In genomic region chr5:111186600-111186999, GRCm38 (mm10) we compare ENCODE assay signal across 11 mouse cellular contexts.
A peak's percentile ranks its signal among the peaks of the same experiment; 100 is the strongest.
DNase-seq lines count a peak whose midpoint lies in the region; ATAC-seq and TF ChIP-seq lines count a peak whose summit lies in the region.
"Had no signal": no experiment of that assay in that cellular context is flagged by ENCODE, and none has a peak within 500 bp of the region (broad histone marks: within the 10 kb centered on the region; RNA-seq: fewer than 3 reads in every experiment).

No protein-coding gene starts in this region.

- H3K36me3 ChIP-seq in kidney, embryonic 16.5 days (ENCODE audit: insufficient read depth, low read length), result 0 out of 2 replicates have a peak, but pooled peaks cover 3% of the 10 kb centered on the region
- H3K36me3 ChIP-seq in testis, adult 2 months (ENCODE audit: control insufficient read depth, insufficient read depth, low read length), result no peaks in the 10 kb centered on the region
- 0 out of 2 replicates have a peak, but pooled peaks cover 3% of the 10 kb centered on the region for H3K36me3 ChIP-seq in midbrain, embryonic 14.5 days (ENCODE audit: control insufficient read depth, insufficient read depth, low read length)
- H3K36me3 ChIP-seq: liver, embryonic 12.5 days had no signal

- peak overlapping the region; percentile 2; the same call in 1 of the 2 replicates for H3K4me2 ChIP-seq in kidney, embryonic 16.5 days (replicated peaks; ENCODE audit: low read depth, low read length)
- no peak overlapping the region for H3K4me2 ChIP-seq in midbrain, embryonic 14.5 days (ENCODE audit: low read length)
- H3K4me2 ChIP-seq: liver, embryonic 12.5 days had no signal

- TF ChIP-seq POLR2A in testis, adult 2 months (IDR thresholded peaks at IDR 0.05; ENCODE audit: control insufficient read depth, low read depth, low read length), result no peak

- no peak overlapping the region for H3K4me3 ChIP-seq in kidney, embryonic 16.5 days (ENCODE audit: low read length)
- no peak overlapping the region for H3K4me3 ChIP-seq in testis, adult 2 months (ENCODE audit: control insufficient read depth, low read depth, low read length)
- H3K4me3 ChIP-seq in midbrain, embryonic 14.5 days (replicated peaks; ENCODE audit: low read depth, low read length), result no peak overlapping the region
- H3K4me3 ChIP-seq: liver, embryonic 12.5 days had no signal

- ATAC-seq in kidney, embryonic 16.5 days (ENCODE audit: low FRiP score, low TSS enrichment), result peak; percentile 56
- ATAC-seq in midbrain, embryonic 14.5 days (ENCODE audit: low FRiP score, low TSS enrichment), result no peak
- ATAC-seq: liver, embryonic 12.5 days had no signal

- peak; percentile 74 for DNase-seq in embryo, embryonic 10 days (ENCODE audit: low spot score)
- no peak for DNase-seq in embryo, embryonic 9.5 days (ENCODE audit: extremely low spot score)
- no peak for DNase-seq in kidney, adult 18-20 months
- DNase-seq in testis, postnatal 14 days (ENCODE audit: low spot score), result no peak
- DNase-seq in midbrain, embryonic 14.5 days, result peak; percentile 37
- DNase-seq in layer of hippocampus, adult 11-12 months (ENCODE audit: low spot score), result no peak
- DNase-seq: gastrocnemius, postnatal 25 days; spleen, adult 18-20 months had no signal

- TF ChIP-seq CTCF in testis, adult 2 months (IDR thresholded peaks at IDR 0.05; ENCODE audit: control insufficient read depth, insufficient read depth, insufficient replicate concordance, low read depth, low read length), result peak; percentile 8; the same call in 1 of the 2 replicates

- H3K27me3 ChIP-seq in kidney, embryonic 16.5 days (ENCODE audit: insufficient read depth, low read length), result no peaks in the 10 kb centered on the region
- no peaks in the 10 kb centered on the region for H3K27me3 ChIP-seq in testis, adult 2 months (ENCODE audit: control insufficient read depth, insufficient read depth, low read length)
- no peaks in the 10 kb centered on the region for H3K27me3 ChIP-seq in midbrain, embryonic 14.5 days (ENCODE audit: control insufficient read depth, insufficient read depth, low read length)
- H3K27me3 ChIP-seq: liver, embryonic 12.5 days had no signal

- no peak overlapping the region; the same call in 1 of the 2 replicates for H3K9ac ChIP-seq in kidney, embryonic 16.5 days (replicated peaks; ENCODE audit: low read length)
- no peak overlapping the region for H3K9ac ChIP-seq in midbrain, embryonic 14.5 days (replicated peaks; ENCODE audit: low read length)
- H3K9ac ChIP-seq: liver, embryonic 12.5 days had no signal

- H3K27ac ChIP-seq in kidney, embryonic 16.5 days (ENCODE audit: low read length), result no peak overlapping the region
- no peak overlapping the region for H3K27ac ChIP-seq in testis, adult 2 months (ENCODE audit: control insufficient read depth, insufficient read depth, low read depth, low read length)
- no peak overlapping the region for H3K27ac ChIP-seq in midbrain, embryonic 14.5 days (replicated peaks; ENCODE audit: low read depth, low read length)
- H3K27ac ChIP-seq: liver, embryonic 12.5 days had no signal

- 30% methylated on average over 11 of the region's 11 CpGs for WGBS in kidney, embryonic 16.5 days
- WGBS in midbrain, embryonic 14.5 days, result 40% methylated on average over 11 of the region's 11 CpGs

- peaks cover 18% of the 10 kb centered on the region for H3K4me1 ChIP-seq in kidney, embryonic 16.5 days (ENCODE audit: insufficient read depth, low read length)
- H3K4me1 ChIP-seq in testis, adult 2 months (ENCODE audit: control insufficient read depth, insufficient read depth, low read length), result no peaks in the 10 kb centered on the region
- peaks cover 16% of the 10 kb centered on the region for H3K4me1 ChIP-seq in midbrain, embryonic 14.5 days (ENCODE audit: control insufficient read depth, insufficient read depth, low read length)

- H3K9me3 ChIP-seq in kidney, embryonic 16.5 days (ENCODE audit: low read length), result no peaks in the 10 kb centered on the region
- no peaks in the 10 kb centered on the region for H3K9me3 ChIP-seq in midbrain, embryonic 14.5 days (ENCODE audit: control insufficient read depth, low read length)
- H3K9me3 ChIP-seq: liver, embryonic 12.5 days had no signal

Comparison
In these comparisons a context has a peak if more than half of its experiments do, and no peak if none do; other contexts are left out.
1. DNase-seq: peak in embryo, embryonic 10 days (single experiment) and midbrain, embryonic 14.5 days (single experiment); none in embryo, embryonic 9.5 days (single experiment), kidney, adult 18-20 months (single experiment), testis, postnatal 14 days (single experiment) and layer of hippocampus, adult 11-12 months (single experiment).